Mouse (Mus musculus) inflammation-experienced regulatory T-cells, adult 6 months (primary cell): ENCODE data around the gene Trpv1. TPM values are rescaled to one million over a fixed set of nuclear protein-coding genes. Genes with fewer than 3 reads are reported as not detected.

Experiments
- ATAC-seq: one replicate; pipeline ENCODE4 v1.8.0; 2017
- polyA plus RNA-seq, 3 experiments: library from polyadenylated mRNA; unstranded; fragments of 100-300 nt; shearing (Covaris generic); gene quantifications; one replicate each; pipeline ENCODE4 v1.2.1; 2017

The Trpv1 gene
- polyA plus RNA-seq = not detected

GRCm38 (mm10) chr11:73233992-73234391 lies at the start of gene Trpv1:
Gene Trpv1, plus strand, starts transcription at chr11:73234292.
- no peak for ATAC-seq

- ATAC-seq = no peak
These were observed 48.0 kb upstream of the Trpv1 start for GRCm38 (mm10) chr11:73185872-73186615.

- ATAC-seq = no peak
These were observed 46.9 kb upstream of the Trpv1 start for GRCm38 (mm10) chr11:73187231-73187630.

- ATAC-seq = no peak
These were observed 41.0 kb upstream of the Trpv1 start for GRCm38 (mm10) chr11:73193047-73193446.

GRCm38 (mm10) chr11:73194444-73194843 lies 39.6 kb upstream of the Trpv1 start:
- no peak for ATAC-seq

- no peak for ATAC-seq
These were observed 35.9 kb upstream of the Trpv1 start for GRCm38 (mm10) chr11:73198190-73198589.

GRCm38 (mm10) chr11:73198603-73199229 lies 35.4 kb upstream of the Trpv1 start, which contains the start of gene Ctns:
Gene Ctns, minus strand, starts transcription at chr11:73199042.
- ATAC-seq = peak; percentile 88

- ATAC-seq = peak; percentile 93
These were observed 34.8 kb upstream of the Trpv1 start, which contains the start of gene Shpk for GRCm38 (mm10) chr11:73199230-73199712. Gene Shpk, plus strand, starts transcription at chr11:73199460.

GRCm38 (mm10) chr11:73199879-73200278 lies 34.2 kb upstream of the Trpv1 start:
- ATAC-seq = peak; percentile 27

- ATAC-seq = no peak
These were observed 33.1 kb upstream of the Trpv1 start for GRCm38 (mm10) chr11:73201021-73201420.

- no peak for ATAC-seq
These were observed 32.5 kb upstream of the Trpv1 start for GRCm38 (mm10) chr11:73201597-73201996.

GRCm38 (mm10) chr11:73203895-73204294 lies 30.2 kb upstream of the Trpv1 start:
- ATAC-seq = no peak

- no peak for ATAC-seq
These were observed 28.9 kb upstream of the Trpv1 start for GRCm38 (mm10) chr11:73205194-73205593.

GRCm38 (mm10) chr11:73207621-73208020 lies 26.5 kb upstream of the Trpv1 start:
- no peak for ATAC-seq

- no peak for ATAC-seq
These were observed 20.1 kb upstream of the Trpv1 start for GRCm38 (mm10) chr11:73213956-73214355.

- ATAC-seq = no peak
These were observed 14.4 kb upstream of the Trpv1 start for GRCm38 (mm10) chr11:73219671-73220070.

- ATAC-seq = no peak
These were observed 13.4 kb upstream of the Trpv1 start for GRCm38 (mm10) chr11:73220651-73221050.

GRCm38 (mm10) chr11:73222846-73223245 lies 11.2 kb upstream of the Trpv1 start:
- no peak for ATAC-seq

- ATAC-seq = no peak
These were observed 10.1 kb upstream of the Trpv1 start for GRCm38 (mm10) chr11:73223966-73224365.

- no peak for ATAC-seq
These were observed 8.2 kb upstream of the Trpv1 start for GRCm38 (mm10) chr11:73225856-73226255.

GRCm38 (mm10) chr11:73228881-73229280 lies 5.2 kb upstream of the Trpv1 start:
- no peak for ATAC-seq

GRCm38 (mm10) chr11:73230081-73230480 lies 4.0 kb upstream of the Trpv1 start:
- ATAC-seq = no peak

GRCm38 (mm10) chr11:73232513-73232912 lies 1.6 kb upstream of the Trpv1 start:
- ATAC-seq = no peak
